Mouse (Mus musculus) cerebellum, postnatal 25 days (tissue): Measurements from ENCODE around the gene Ascc3.

ENCODE experiments used
- DNase-seq, 2 experiments: peaks; one replicate each; pipeline ENCODE4 v3.0.0; 2021; ENCODE audit warnings: mixed read lengths in 2 of 2

Ascc3 gene

DNA sequence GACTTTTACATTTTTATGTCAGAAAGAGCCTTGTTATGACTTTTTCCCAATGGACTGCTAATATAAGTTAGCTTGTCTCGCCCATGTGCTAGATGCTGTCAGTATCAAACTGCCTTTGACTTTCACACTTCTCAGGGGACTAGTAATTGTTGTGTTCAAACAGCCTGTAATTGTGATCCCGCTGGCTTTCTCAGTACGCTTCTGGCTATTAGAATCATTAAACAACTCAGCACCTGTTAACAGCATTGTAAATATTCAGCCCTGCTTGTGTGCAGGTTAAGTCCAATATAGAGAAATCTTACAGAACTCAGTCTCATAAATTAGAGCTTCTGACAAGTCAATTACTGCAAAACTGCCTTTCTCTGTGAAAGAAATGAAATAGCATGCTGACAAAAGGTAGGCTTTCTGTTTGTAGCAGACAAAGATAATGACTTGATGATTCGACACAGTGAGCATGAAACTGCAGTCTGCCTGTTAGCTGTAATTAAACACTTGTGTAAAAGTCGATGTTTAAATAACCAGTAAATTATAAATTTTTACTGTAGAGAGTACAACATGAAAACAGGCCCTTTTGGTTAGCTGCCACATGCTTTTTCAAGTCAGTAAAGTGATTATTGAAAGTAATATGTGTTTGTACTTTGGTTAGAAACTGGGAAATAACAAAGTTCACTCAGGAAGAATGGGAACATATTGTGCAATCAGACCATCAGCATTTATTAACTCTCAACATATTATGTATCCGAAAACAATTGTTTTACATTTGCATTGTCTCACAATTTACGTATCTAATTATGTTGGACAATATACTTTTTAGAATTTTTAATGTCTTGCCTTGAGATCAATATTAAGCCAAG, 171.2 kb downstream of the Ascc3 start:
- no peak for DNase-seq

DNA sequence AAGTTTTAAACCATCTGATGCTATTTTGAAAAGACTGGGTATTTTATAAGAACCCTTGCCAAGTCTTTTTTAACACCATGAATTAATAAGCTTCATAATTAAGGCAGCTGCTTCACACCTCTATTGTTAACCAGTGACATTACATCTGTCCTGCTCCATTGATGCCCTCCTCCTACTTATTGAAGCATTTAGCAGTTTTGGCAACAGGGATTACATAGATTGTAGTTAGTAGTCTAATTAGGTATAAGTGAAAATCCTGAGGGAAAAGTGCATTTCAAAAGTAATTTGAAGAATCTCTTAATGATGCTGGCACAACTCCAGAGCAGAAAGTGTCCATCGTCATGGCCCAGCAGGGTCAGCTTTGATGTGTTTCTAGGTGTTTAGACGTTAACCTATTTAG, 180.3 kb downstream of the Ascc3 start:
- DNase-seq = no peak

DNA sequence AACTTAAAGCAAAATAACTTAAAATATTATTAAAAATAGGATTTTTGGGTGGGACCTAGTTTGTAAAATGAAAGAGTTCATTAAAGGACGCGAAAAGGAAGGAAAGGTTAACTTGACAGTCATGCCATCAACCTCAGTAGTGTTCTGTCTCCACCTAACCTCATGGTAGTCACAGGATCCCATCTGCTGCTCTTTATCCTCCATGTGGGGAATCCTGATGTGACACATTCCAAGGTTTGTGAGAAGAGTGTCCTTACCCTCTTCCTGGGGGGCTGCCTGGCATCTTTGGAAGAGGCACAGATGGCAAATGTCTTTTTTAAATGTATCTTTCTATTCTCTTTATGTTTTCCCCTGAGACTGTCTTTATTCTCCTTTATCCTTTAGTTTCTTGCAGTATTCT, 181.4 kb downstream of the Ascc3 start:
- DNase-seq = peak in 1 of 2 experiments; percentile 9

DNA sequence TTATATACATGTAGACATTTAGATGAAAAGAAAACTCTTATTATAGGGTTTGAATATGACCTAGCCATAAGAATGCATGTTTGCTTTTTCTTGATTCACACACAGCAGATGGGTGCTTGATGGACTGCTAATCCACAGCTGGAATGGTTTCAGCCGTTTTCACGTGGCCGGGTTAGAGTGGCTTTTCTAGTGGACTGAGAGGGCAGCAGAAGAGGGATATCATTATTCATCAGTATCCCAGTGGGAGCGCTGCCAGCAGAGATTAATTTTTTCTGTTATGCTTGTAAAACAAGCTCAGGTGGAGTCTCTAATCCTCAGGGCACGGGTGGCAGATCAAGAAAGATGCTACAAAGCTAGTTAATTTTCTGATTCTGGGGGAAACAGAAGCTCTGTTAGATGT, 200.4 kb downstream of the Ascc3 start:
- peak in 1 of 2 experiments; percentile 47 for DNase-seq

- no peak for DNase-seq
Observed at GRCm38 (mm10) chr10:50801594-50801993, 209.1 kb downstream of the Ascc3 start.

DNA sequence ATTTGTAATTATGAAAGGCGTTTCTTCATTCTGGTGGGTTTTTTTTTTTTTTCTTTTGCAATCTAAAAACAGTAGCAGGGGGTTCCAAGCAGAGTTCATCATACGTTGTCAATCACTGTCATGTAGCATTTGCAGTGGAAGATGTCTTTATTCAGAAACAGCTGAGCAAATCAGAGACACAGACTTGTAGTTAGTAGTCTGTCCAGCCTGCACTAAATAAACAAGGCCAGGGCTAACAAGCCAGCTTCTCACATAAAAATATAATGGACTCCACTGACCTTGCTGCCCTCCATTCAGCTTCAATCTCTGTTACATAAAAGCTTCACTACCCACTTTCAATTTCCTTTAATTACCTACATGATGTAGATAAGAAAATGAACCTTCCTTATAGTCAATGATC, 209.9 kb downstream of the Ascc3 start:
- DNase-seq = no peak

DNA sequence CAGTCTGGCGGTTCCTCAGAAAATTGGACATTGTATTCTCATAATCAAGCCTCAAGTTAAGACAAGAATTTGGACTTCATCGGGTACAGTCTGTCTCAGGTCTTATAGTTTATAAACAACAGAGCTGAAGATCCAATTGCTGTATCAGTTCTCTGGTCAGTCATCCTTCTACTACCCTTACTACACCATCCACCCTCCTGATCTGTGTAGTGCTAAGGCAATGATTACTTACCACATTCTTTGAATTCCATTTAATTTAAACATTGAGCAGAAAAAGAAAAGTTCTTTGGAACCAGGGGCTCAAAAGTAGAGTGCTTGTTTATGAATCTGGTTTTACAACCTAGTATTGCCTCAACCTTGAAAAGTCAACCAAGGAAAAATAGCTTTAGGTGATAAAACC, 213.7 kb downstream of the Ascc3 start:
- DNase-seq = no peak

DNA sequence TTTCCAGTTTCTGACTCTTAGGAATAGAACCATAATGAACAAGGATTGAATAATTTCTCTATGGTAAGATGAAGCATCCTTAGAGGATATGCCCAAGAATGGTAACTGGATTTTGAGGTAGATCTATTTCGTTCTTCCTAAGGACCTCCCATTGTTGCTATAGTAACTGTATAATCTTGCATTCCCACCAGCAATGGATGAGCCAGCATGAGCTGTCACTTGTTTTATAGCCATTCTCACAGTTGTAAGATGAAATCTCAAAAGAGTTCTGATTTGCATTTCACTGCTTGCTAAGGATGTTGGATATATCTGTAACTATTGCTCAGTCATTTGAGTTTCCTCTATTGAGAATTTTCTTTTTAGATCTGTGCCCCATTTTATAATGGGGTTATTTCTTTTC, 229.9 kb downstream of the Ascc3 start:
- DNase-seq = no peak

GRCm38 (mm10) chr10:50826829-50827228, 234.4 kb downstream of the Ascc3 start:
- DNase-seq = no peak

DNA sequence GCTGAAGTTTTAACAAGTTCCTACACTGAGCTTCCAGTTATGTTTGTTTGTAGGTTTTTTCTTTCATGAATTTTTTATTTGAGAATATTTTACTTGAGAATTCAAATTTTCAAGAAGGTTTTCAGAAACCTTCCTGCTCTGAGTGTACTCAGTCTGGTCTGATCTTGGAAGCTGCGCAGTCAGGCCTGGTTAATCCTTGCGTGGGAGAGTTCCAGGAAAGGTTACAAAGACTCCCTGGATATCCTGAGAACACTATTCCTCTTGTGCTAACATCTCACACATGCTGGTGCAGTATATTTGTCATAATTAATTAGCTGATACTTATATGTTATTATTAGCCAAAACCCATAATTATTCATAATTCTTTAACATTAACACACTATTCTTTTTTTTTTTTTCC, 242.1 kb downstream of the Ascc3 start:
- no peak for DNase-seq

DNA sequence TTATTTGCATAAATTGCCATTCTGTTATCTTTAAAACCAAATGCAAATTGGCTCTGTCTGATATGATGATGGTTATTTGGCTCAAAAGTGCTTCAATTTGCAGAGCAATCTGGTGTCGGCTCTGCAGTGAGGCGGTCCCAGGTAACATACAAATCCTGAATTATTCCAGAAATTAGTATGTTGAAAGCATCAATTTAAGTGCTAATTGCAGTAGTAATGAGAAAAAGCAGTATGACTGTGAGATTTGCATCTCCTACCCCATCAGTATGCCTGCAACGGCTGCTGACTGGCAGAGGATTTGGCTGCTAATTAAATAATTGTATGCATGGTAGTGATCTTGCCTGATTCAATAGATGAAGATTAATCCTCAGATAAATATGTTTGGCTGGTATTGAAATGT, 250.9 kb downstream of the Ascc3 start:
- no peak for DNase-seq

DNA sequence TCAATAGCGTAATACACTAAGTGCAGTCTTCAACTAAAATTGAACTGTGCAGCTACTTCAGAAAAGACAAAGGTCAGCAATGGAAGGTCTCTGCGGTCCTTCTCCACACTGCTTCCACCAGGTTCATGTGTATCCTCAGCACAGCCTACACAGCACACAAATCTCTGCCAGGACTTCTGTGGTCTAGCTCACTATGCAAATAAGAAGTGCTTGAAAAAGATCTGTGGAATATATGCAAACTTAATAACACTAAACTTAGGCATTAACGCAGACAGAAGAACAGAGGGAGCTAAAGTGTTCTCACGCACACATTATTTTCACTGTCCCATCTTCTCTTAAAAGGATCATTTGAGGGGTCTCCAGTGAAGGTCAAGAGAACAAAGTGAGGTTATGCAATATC, 275.7 kb downstream of the Ascc3 start:
- no peak for DNase-seq

- DNase-seq = no peak
Observed at GRCm38 (mm10) chr10:50876952-50877351, 284.5 kb downstream of the Ascc3 start.

GRCm38 (mm10) chr10:50881476-50882069, 289.1 kb downstream of the Ascc3 start:
- peak in 1 of 2 experiments; percentile 30 for DNase-seq

- DNase-seq = no peak
Observed at GRCm38 (mm10) chr10:50882366-50882765, 289.9 kb downstream of the Ascc3 start.

GRCm38 (mm10) chr10:50886305-50886704, 293.8 kb downstream of the Ascc3 start:
- DNase-seq = no peak

- no peak for DNase-seq
Observed at GRCm38 (mm10) chr10:50890621-50891020, 298.2 kb downstream of the Ascc3 start.

- DNase-seq = no peak
Observed at GRCm38 (mm10) chr10:50891876-50892711, 299.6 kb downstream of the Ascc3 start.

DNA sequence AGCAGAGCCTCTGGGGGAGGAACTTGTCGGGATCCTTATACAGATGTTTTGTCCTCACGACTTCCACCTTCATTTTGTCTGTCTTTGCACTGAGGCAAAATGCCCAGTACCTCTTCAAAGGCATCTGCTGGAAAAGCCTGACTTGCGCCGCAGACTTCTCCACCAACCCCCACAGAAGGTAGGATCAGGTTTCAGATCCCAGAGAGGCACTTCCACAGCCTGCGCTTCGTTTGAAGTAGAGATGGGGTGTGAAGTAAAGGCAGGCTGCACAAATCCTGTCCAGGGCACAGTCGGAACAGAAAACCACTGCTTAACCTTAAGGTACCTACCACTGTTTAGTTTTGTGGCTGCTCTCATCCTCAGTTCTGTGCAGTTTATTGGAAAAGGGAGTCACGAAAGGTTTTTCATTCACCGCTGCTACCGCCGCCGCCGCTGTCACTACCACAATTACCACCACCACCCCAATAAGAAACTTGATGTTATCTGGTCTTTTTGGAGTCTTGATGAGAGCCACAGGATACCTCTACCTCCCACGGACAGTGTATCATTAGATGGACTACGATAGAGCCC, 300.4 kb downstream of the Ascc3 start:
- DNase-seq = no peak

DNA sequence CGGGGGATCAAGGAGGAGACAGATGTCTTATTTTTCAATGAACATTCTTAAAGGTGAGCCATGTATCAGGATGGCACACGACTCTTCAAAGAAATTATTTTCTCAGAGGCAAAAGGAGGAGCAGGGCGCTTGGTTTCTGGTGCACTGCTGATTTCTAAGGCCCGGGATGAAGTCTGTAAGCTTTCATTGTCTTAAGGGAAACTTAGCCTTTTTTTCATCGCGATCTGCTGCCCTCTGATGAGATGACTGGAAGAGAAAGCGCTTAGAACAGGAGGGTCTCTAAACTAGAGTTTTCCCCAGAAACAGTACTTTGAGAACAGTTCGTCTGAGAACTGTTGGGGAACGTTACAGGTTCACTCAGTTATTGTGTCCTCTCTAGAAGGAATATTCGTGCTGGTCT, 301.1 kb downstream of the Ascc3 start:
- no peak for DNase-seq

DNA sequence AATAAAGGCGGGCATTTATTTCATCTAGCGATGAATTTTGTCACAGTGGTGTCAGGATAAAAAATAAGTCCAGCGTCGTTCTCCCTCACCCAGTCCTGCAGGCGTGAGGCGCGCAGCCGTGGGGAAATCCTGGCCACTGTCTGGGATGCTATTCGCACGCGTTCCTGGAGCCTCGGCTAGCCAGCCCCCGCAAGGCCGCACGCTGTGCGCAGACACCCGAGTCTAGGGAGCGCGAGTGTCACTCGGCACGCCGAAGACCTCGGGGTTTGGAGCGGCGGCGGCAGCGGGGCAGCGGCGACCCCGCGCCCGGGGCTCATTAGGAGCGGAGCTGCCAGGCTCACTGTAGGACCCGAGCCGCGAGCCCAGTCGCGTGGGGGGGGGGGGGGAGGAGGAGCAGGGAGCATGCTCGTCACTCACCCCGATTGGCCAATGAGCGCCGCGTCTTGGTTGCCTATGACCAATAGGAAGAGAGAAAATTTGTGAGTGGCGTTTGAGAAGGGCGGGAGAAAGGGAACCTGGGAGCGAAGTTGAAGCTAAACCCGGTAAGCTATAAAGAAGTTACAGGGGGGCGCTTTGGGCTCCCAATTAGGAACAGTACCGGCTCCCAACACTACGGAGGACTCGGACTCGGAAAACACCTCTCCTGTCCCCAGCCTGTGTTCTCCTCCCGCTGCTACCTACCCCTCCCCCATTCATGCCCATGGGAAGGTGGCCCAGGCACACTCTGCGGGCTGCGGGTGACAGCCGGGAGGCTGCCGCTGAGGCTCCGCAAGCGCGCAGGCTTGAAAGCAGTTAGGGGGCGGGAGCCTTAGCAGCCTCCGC, 301.9 kb downstream of the Ascc3 start, which contains the start of gene Sim1:
Gene Sim1, plus strand, starts transcription at position 585 of the 822 bp plus-strand sequence.
- peak; percentile 59 to 70 for DNase-seq
